Mouse (Mus musculus) left cerebral cortex, postnatal 36 days (tissue): Measurements from ENCODE around the gene Ssc4d. TPM values are rescaled to one million over a fixed set of nuclear protein-coding genes. Genes with fewer than 3 reads are reported as not detected.
A peak's percentile ranks its signal among the peaks of the same experiment; 100 is the strongest.

ENCODE experiments used
- DNase-seq, 2 experiments: peaks; one replicate each; pipeline ENCODE4 v3.0.0; 2021 to 2022; ENCODE audit warnings: low spot score in 2 of 2, mixed read lengths in 1 of 2
- intact Hi-C: fragments of 180-260 bp; cut with DNase I; formaldehyde crosslinking; loops from one replicate; pipeline ENCODE4 v1.15.1; 2025
- total RNA-seq, 2 experiments: library from RNA; stranded (reverse); gene quantifications; 2 replicates each; pipeline ENCODE4 v1.2.3; 2021

Gene Ssc4d
- 1 to 10 TPM; 1.4 TPM for total RNA-seq

- intact Hi-C loops: no loop called here
- DNase-seq: no peak
These were observed at the start of gene Ssc4d for GRCm38 (mm10) chr5:135974365-135974764. TSS of gene Ssc4d (minus strand) at chr5:135974531.

GRCm38 (mm10) chr5:136019907-136020306, 45.6 kb upstream of the Ssc4d start:
- DNase-seq: no peak
- intact Hi-C loops: no loop called here

- intact Hi-C loops: no loop called here
- DNase-seq: no peak
These were observed 44.4 kb upstream of the Ssc4d start for GRCm38 (mm10) chr5:136018726-136019125.

- no peak for DNase-seq
- intact Hi-C loops: no loop called here
These were observed 42.9 kb upstream of the Ssc4d start for GRCm38 (mm10) chr5:136017262-136017661.

- intact Hi-C loops: no loop called here
- DNase-seq: no peak
These were observed 41.9 kb upstream of the Ssc4d start for GRCm38 (mm10) chr5:136016014-136016876.

- intact Hi-C loops: no loop called here
- DNase-seq: no peak
These were observed 41.3 kb upstream of the Ssc4d start for GRCm38 (mm10) chr5:136015586-136015985.

GRCm38 (mm10) chr5:136014877-136015276, 40.5 kb upstream of the Ssc4d start:
- intact Hi-C loops: no loop called here

GRCm38 (mm10) chr5:136007745-136008144, 33.4 kb upstream of the Ssc4d start:
- no peak for DNase-seq
- intact Hi-C loops: no loop called here

More at GRCm38 (mm10) chr5:136014877-136015276, 40.5 kb upstream of the Ssc4d start:
- no peak for DNase-seq

GRCm38 (mm10) chr5:136004537-136004936, 30.2 kb upstream of the Ssc4d start:
- intact Hi-C loops: no loop called here
- no peak for DNase-seq

GRCm38 (mm10) chr5:136002751-136003151, 28.4 kb upstream of the Ssc4d start:
- intact Hi-C loops: no loop called here
- DNase-seq: no peak

GRCm38 (mm10) chr5:136002325-136002724, 28.0 kb upstream of the Ssc4d start:
- intact Hi-C loops: no loop called here
- DNase-seq: no peak

- no peak for DNase-seq
- intact Hi-C loops: no loop called here
These were observed 26.9 kb upstream of the Ssc4d start for GRCm38 (mm10) chr5:136001222-136001621.

- intact Hi-C loops: no loop called here
- DNase-seq: no peak
These were observed 21.8 kb upstream of the Ssc4d start for GRCm38 (mm10) chr5:135996162-135996561.

GRCm38 (mm10) chr5:135994725-135995687, 20.7 kb upstream of the Ssc4d start, which contains the start of gene Dtx2:
TSS of gene Dtx2 (plus strand) at chr5:135994800.
- intact Hi-C loops: no loop called here
- peak; percentile 87 for DNase-seq

- intact Hi-C loops: no loop called here
- DNase-seq: no peak
These were observed 20.0 kb upstream of the Ssc4d start for GRCm38 (mm10) chr5:135994335-135994724.

- DNase-seq: no peak
These were observed 19.1 kb upstream of the Ssc4d start for GRCm38 (mm10) chr5:135993381-135993965.

GRCm38 (mm10) chr5:135990601-135991000, 16.3 kb upstream of the Ssc4d start:
- intact Hi-C loops: no loop called here
- DNase-seq: no peak

More at GRCm38 (mm10) chr5:135993381-135993965, 19.1 kb upstream of the Ssc4d start:
- intact Hi-C loops: no loop called here

GRCm38 (mm10) chr5:135987248-135987647, 12.9 kb upstream of the Ssc4d start:
- intact Hi-C loops: no loop called here
- DNase-seq: no peak

GRCm38 (mm10) chr5:135984546-135985044, 10.3 kb upstream of the Ssc4d start:
- DNase-seq: no peak
- intact Hi-C loops: loop anchor here (5.0 kb wide), 1 partner anchor 78 kb away; no protein-coding TSS in a partner anchor

- intact Hi-C loops: loop anchor here (5.0 kb wide), 1 partner anchor 80 kb away; no protein-coding TSS in a partner anchor
- DNase-seq: no peak
These were observed 8.1 kb upstream of the Ssc4d start for GRCm38 (mm10) chr5:135982398-135982797.
